7 mouse cellular contexts compared by ENCODE assay signal in the genomic region with DNA sequence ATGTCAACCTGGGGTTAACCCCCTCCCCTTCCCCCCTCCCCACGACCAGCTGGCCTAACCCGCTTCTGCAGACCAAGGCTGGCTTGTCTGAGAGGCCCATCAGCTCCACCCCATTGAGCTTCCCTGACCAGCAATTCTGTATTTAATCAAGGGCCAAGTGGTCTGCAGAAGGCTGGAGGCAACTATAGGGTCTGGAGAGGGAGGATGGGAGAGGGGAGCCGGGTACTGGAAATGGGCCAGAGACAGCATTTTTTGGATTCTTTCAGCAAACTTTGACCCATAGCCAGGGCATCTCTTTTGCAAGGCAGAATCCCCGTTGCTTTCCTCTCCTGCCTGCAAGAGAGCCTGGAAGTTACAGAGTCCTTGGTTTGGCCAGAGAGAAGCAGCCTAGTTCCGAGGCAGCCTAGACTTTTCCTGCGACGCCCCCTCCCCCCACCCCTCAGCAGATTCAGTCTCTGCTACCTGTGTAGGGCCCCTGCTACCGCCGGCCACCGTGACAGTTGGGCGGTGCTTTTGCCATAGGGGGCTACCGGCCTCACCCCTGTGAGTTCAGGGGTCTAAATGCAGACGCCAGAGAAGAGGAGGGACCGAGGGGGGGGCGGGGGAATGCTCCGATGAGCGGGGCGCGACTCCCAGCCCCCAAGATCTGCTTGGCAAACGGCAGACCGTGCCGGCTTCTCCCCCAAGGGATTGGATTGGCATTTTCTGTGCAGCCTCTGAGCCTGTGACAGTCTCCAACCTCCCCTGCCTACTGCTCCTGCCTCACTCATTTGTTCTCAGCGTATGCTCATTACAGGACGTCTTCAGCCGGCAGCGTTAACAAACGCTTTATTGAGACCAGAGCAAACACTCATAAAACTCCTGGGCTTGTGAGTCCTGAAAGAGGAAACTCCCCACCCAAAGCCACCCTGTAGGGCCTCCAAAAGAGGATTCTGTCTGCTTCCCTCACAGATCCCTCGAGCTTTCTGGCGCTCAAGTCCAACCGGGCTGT. TPM values are rescaled to one million over a fixed set of nuclear protein-coding genes. Genes with fewer than 3 reads are reported as not detected.
DNase-seq lines count a peak whose midpoint lies in the region; ATAC-seq and TF ChIP-seq lines count a peak whose summit lies in the region.

No protein-coding gene starts in this region.

- H3K27ac ChIP-seq in hindbrain, embryonic 10.5 days, result peak overlapping the region; percentile 84

- no peaks in the 10 kb centered on the region for H3K36me3 ChIP-seq in E14TG2a.4 (ENCODE audit: insufficient read depth, low read length)
- no peaks in the 10 kb centered on the region for H3K36me3 ChIP-seq in hindbrain, embryonic 10.5 days

- peaks cover 84% of the 10 kb centered on the region for H3K27me3 ChIP-seq in E14TG2a.4 (ENCODE audit: insufficient read depth, low read length)
- peaks cover 95% of the 10 kb centered on the region for H3K27me3 ChIP-seq in hindbrain, embryonic 10.5 days (ENCODE audit: insufficient read depth, poor library complexity, severe bottlenecking)

- H3K4me1 ChIP-seq in E14TG2a.4 (replicated peaks; ENCODE audit: low read depth, low read length), result peaks cover 55% of the 10 kb centered on the region
- peaks cover 91% of the 10 kb centered on the region for H3K4me1 ChIP-seq in hindbrain, embryonic 10.5 days (replicated peaks)

- peak; percentile 17; the same call in 1 of the 2 replicates for ATAC-seq in megakaryocyte progenitor cell, adult 5-6 weeks (replicated peaks; ENCODE audit: poor library complexity)
- no peak for ATAC-seq in erythroblast, adult 5-6 weeks (replicated peaks; ENCODE audit: low FRiP score, poor library complexity, severe bottlenecking)

- peak overlapping the region; percentile 39 for H3K4me3 ChIP-seq in E14TG2a.4 (replicated peaks; ENCODE audit: low read length)
- H3K4me3 ChIP-seq in hindbrain, embryonic 10.5 days, result peak overlapping the region; percentile 48

- no peaks in the 10 kb centered on the region for H3K9me3 ChIP-seq in E14TG2a.4 (ENCODE audit: low read length)
- no peaks in the 10 kb centered on the region for H3K9me3 ChIP-seq in hindbrain, embryonic 10.5 days

- peak; percentile 68 for DNase-seq in NIH3T3 (ENCODE audit: low read depth)
- peak; percentile 82 for DNase-seq in hindbrain, embryonic 10.5 days (ENCODE audit: low spot score)
- DNase-seq in thymus, adult 18-20 months, result no peak
- DNase-seq in left cerebral cortex, adult 8-10 months (ENCODE audit: low spot score in 2 of 2), result no peak

- WGBS in hindbrain, embryonic 10.5 days, result under 1% methylated on average over 29 of the region's 30 CpGs

- no peak for TF ChIP-seq CTCF in E14TG2a.4 (conservative IDR thresholded peaks at IDR 0.05; ENCODE audit: low read length)

RNA-seq across cellular contexts. Expression of a gene that starts 2.9 kb away (rescaled TPM):
- polyA plus RNA-seq in hindbrain, embryonic 10.5 days (2016; fragmentation: Nextera tagmentation; extraction: Ambion mirVana), result 64.4 and 82.8 TPM in 2 replicates
- total RNA-seq in megakaryocyte progenitor cell, adult 5-6 weeks (2015), result 0.64 TPM in 1 of 2 replicates, not detected in the other
- total RNA-seq in megakaryocyte progenitor cell, adult 5-6 weeks (2017), result not detected in 2 replicates
- 2.5 TPM in 1 of 2 replicates, not detected in the other for total RNA-seq in erythroblast, adult 5-6 weeks (2015; ENCODE audit: low replicate concordance)
- total RNA-seq in erythroblast, adult 5-6 weeks (2017; ENCODE audit: low replicate concordance), result not detected in 2 replicates
- 10 to 100 TPM; 12.6 to 16.4 (median 13.7) TPM for total RNA-seq in left cerebral cortex, adult 8-10 months (2022)

Comparison
In these comparisons a context has a peak if more than half of its experiments do, and no peak if none do; other contexts are left out.
1. DNase-seq: peak in NIH3T3 (single experiment) and hindbrain, embryonic 10.5 days (single experiment); none in thymus, adult 18-20 months (0 of 2) and left cerebral cortex, adult 8-10 months (0 of 2).